Mouse (Mus musculus): ENCODE measurements around the gene Olfr273.
"Not testable (repeated sequence)": the region's sequence is repeated elsewhere in the genome, so short reads cannot be mapped to it uniquely, and the experiment has no call there.

DNA sequence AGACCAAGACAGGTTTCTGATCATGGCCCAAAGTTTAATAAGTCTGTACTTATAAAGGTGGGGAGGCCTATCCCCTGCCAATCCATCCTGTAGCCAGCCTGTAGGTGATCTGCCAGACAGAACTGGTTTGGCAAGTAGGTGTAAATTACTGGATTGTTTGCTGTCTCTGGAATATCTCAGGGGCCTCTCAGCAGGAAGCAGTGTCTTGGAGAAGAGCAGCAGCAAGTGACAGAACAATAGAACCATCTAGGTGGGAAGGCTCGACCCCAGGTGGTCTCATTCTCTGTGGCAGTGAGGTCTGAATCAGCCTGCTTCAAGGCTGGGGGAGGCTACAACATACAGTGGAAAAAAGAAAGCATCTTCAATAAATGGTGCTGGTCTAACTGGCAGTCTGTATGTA is 13.6 kb downstream of the Olfr273 start:
- not testable (repeated sequence) for TF ChIP-seq CTCF (IDR thresholded peaks at IDR 0.05; ENCODE audit: low read depth); EP300 (optimal IDR thresholded peaks at IDR 0.05)
